Mouse (Mus musculus) midbrain, embryonic 13.5 days (tissue): ENCODE measurements at regions not wholly inside any gene's neighbourhood (a gene's known extent, or its start where the extent isn't known, plus 50 kb on each side); places are given as distances from the start of the nearest gene placed in this dataset.

Source experiments
- ATAC-seq: fragments of 200-750 bp; cut with Nextera tagmentation; 2 replicates; pipeline ENCODE4 v1.8.0; 2017; ENCODE audit warnings: mild to moderate bottlenecking, moderate TSS enrichment, moderate library complexity
- H3K27ac ChIP-seq: fragments of 300-500 bp; sonication (generic); 2 replicates; pipeline ENCODE4 v1.5.1; 2015; ENCODE audit warnings: inconsistent platforms, mild to moderate bottlenecking, moderate library complexity
- H3K27me3 ChIP-seq: fragments of 300-500 bp; sonication (generic); 2 replicates; pipeline ENCODE4 v1.6.1; 2015; ENCODE audit warnings: mild to moderate bottlenecking, inconsistent platforms
- H3K36me3 ChIP-seq: fragments of 300-500 bp; sonication (generic); 2 replicates; pipeline ENCODE4 v1.6.1; 2015; ENCODE audit warnings: mild to moderate bottlenecking, inconsistent platforms
- H3K4me1 ChIP-seq: fragments of 300-500 bp; sonication (generic); replicated peaks from 2 replicates; pipeline ENCODE4 v1.6.1; 2015; ENCODE audit warnings: inconsistent platforms
- H3K4me2 ChIP-seq: fragments of 300-500 bp; sonication (generic); replicated peaks from 2 replicates; pipeline ENCODE4 v1.6.1; 2015; ENCODE audit warnings: moderate library complexity, mild to moderate bottlenecking, inconsistent platforms
- H3K4me3 ChIP-seq: fragments of 300-500 bp; sonication (generic); replicated peaks from 2 replicates; pipeline ENCODE4 v1.5.1; 2015; ENCODE audit warnings: mild to moderate bottlenecking, inconsistent platforms
- H3K9ac ChIP-seq: fragments of 300-500 bp; sonication (generic); replicated peaks from 2 replicates; pipeline ENCODE4 v1.6.1; 2015; ENCODE audit warnings: mild to moderate bottlenecking, inconsistent platforms
- H3K9me3 ChIP-seq: fragments of 300-500 bp; sonication (generic); 2 replicates; pipeline ENCODE4 v1.6.1; 2016; ENCODE audit warnings: mild to moderate bottlenecking, inconsistent platforms
- WGBS: fragments of 180-500 bp; shearing (Covaris S2); methylation state at CpG from one replicate; pipeline ENCODE4 v1.1.7; 2015; 5-methylcytosine and 5-hydroxymethylcytosine counted together

GRCm38 (mm10) chr17:49262394-49262793 is 165.8 kb upstream of the Mocs1 start:
- WGBS: 74% methylated on average over 4 of the region's 4 CpGs
- Histone ChIP-seq H3K4me2 (no peak overlapping the region), H3K9ac (no peak overlapping the region), H3K4me1 (no peaks in the 10 kb centered on the region), H3K27ac (no peak overlapping the region), H3K36me3 (no peaks in the 10 kb centered on the region), H3K27me3 (no peaks in the 10 kb centered on the region), H3K4me3 (no peak overlapping the region), H3K9me3 (no peaks in the 10 kb centered on the region)
- no peak for ATAC-seq

- no peaks in the 10 kb centered on the region for H3K36me3 ChIP-seq
- H3K4me2 ChIP-seq: no peak overlapping the region
- 89% methylated on average over 4 of the region's 4 CpGs for WGBS
- no peak overlapping the region for H3K9ac ChIP-seq
- no peak overlapping the region for H3K27ac ChIP-seq
- no peaks in the 10 kb centered on the region for H3K27me3 ChIP-seq
- no peak for ATAC-seq
- H3K4me3 ChIP-seq: no peak overlapping the region
- no peaks in the 10 kb centered on the region for H3K9me3 ChIP-seq
- H3K4me1 ChIP-seq: no peaks in the 10 kb centered on the region
Observed at GRCm38 (mm10) chr17:49266343-49266742, 161.8 kb upstream of the Mocs1 start.

- H3K27me3 ChIP-seq: no peaks in the 10 kb centered on the region
- no peaks in the 10 kb centered on the region for H3K36me3 ChIP-seq
- no peak overlapping the region for H3K4me2 ChIP-seq
- H3K4me3 ChIP-seq: no peak overlapping the region
- H3K9me3 ChIP-seq: no peaks in the 10 kb centered on the region
- no peak overlapping the region for H3K9ac ChIP-seq
- no peak overlapping the region for H3K27ac ChIP-seq
- no peak for ATAC-seq
- 86% methylated on average over 7 of the region's 7 CpGs for WGBS
- H3K4me1 ChIP-seq: peaks cover 17% of the 10 kb centered on the region
Observed at GRCm38 (mm10) chr17:49269943-49270342, 158.2 kb upstream of the Mocs1 start.

- Histone ChIP-seq H3K4me2 (no peak overlapping the region), H3K27me3 (no peaks in the 10 kb centered on the region), H3K4me3 (no peak overlapping the region), H3K36me3 (no peaks in the 10 kb centered on the region), H3K9ac (no peak overlapping the region), H3K4me1 (peaks cover 17% of the 10 kb centered on the region), H3K9me3 (no peaks in the 10 kb centered on the region), H3K27ac (no peak overlapping the region)
- ATAC-seq: peak; percentile 85
- WGBS: 69% methylated on average over 11 of the region's 11 CpGs
Observed at GRCm38 (mm10) chr17:49272661-49273448, 155.3 kb upstream of the Mocs1 start.

- no peak overlapping the region for H3K9ac ChIP-seq
- no peaks in the 10 kb centered on the region for H3K36me3 ChIP-seq
- H3K9me3 ChIP-seq: no peaks in the 10 kb centered on the region
- no peak overlapping the region for H3K4me3 ChIP-seq
- ATAC-seq: no peak
- H3K4me1 ChIP-seq: peaks cover 17% of the 10 kb centered on the region
- no peak overlapping the region for H3K27ac ChIP-seq
- no peaks in the 10 kb centered on the region for H3K27me3 ChIP-seq
- no peak overlapping the region for H3K4me2 ChIP-seq
- 98% methylated on average over 3 of the region's 3 CpGs for WGBS
Observed at GRCm38 (mm10) chr17:49274936-49275335, 153.2 kb upstream of the Mocs1 start.

GRCm38 (mm10) chr17:49275421-49275820 is 152.7 kb upstream of the Mocs1 start:
- WGBS: 59% methylated on average over 2 of the region's 2 CpGs
- no peaks in the 10 kb centered on the region for H3K36me3 ChIP-seq
- H3K4me1 ChIP-seq: peaks cover 17% of the 10 kb centered on the region
- 0 out of 2 replicates have a peak, but pooled peaks have one; percentile 24 for ATAC-seq
- H3K9me3 ChIP-seq: no peaks in the 10 kb centered on the region
- H3K27ac ChIP-seq: no peak overlapping the region
- no peaks in the 10 kb centered on the region for H3K27me3 ChIP-seq
- H3K4me3 ChIP-seq: no peak overlapping the region
- no peak overlapping the region for H3K9ac ChIP-seq
- H3K4me2 ChIP-seq: no peak overlapping the region

- Histone ChIP-seq H3K36me3 (no peaks in the 10 kb centered on the region), H3K9ac (no peak overlapping the region), H3K9me3 (no peaks in the 10 kb centered on the region), H3K27me3 (no peaks in the 10 kb centered on the region), H3K27ac (no peak overlapping the region), H3K4me3 (no peak overlapping the region), H3K4me1 (peaks cover 17% of the 10 kb centered on the region), H3K4me2 (no peak overlapping the region)
- ATAC-seq: 0 out of 2 replicates have a peak, but pooled peaks have one; percentile 17
- WGBS: 88% methylated on average over 2 of the region's 2 CpGs
Observed at GRCm38 (mm10) chr17:49275916-49276315, 152.2 kb upstream of the Mocs1 start.

- Histone ChIP-seq H3K9me3 (no peaks in the 10 kb centered on the region), H3K4me2 (no peak overlapping the region), H3K27ac (no peak overlapping the region), H3K27me3 (no peaks in the 10 kb centered on the region), H3K36me3 (no peaks in the 10 kb centered on the region), H3K4me3 (no peak overlapping the region), H3K4me1 (peaks cover 6% of the 10 kb centered on the region; the same call in 1 of the 2 replicates), H3K9ac (no peak overlapping the region)
- 90% methylated on average over 8 of the region's 8 CpGs for WGBS
- ATAC-seq: no peak
Observed at GRCm38 (mm10) chr17:49278541-49278940, 149.6 kb upstream of the Mocs1 start.

- Histone ChIP-seq H3K36me3 (no peaks in the 10 kb centered on the region), H3K4me2 (no peak overlapping the region), H3K4me1 (0 out of 2 replicates have a peak, but pooled peaks cover under 1% of the 10 kb centered on the region), H3K4me3 (no peak overlapping the region), H3K9ac (no peak overlapping the region), H3K9me3 (no peaks in the 10 kb centered on the region), H3K27ac (no peak overlapping the region), H3K27me3 (no peaks in the 10 kb centered on the region)
- 83% methylated on average over 10 of the region's 10 CpGs for WGBS
- ATAC-seq: no peak
Observed at GRCm38 (mm10) chr17:49278973-49279727, 149.0 kb upstream of the Mocs1 start.

- no peak for ATAC-seq
- Histone ChIP-seq H3K4me3 (no peak overlapping the region), H3K4me2 (no peak overlapping the region), H3K9ac (no peak overlapping the region), H3K4me1 (no peaks in the 10 kb centered on the region), H3K27ac (no peak overlapping the region), H3K36me3 (no peaks in the 10 kb centered on the region), H3K27me3 (no peaks in the 10 kb centered on the region), H3K9me3 (no peaks in the 10 kb centered on the region)
- 91% methylated on average over 13 of the region's 13 CpGs for WGBS
Observed at GRCm38 (mm10) chr17:49281344-49281743, 146.8 kb upstream of the Mocs1 start.

GRCm38 (mm10) chr17:49282498-49282897 is 145.7 kb upstream of the Mocs1 start:
- H3K27ac ChIP-seq: no peak overlapping the region
- H3K4me2 ChIP-seq: no peak overlapping the region
- no peak overlapping the region for H3K9ac ChIP-seq
- no peaks in the 10 kb centered on the region for H3K4me1 ChIP-seq
- no peaks in the 10 kb centered on the region for H3K27me3 ChIP-seq
- no peaks in the 10 kb centered on the region for H3K9me3 ChIP-seq
- no peak for ATAC-seq
- no peak overlapping the region for H3K4me3 ChIP-seq
- 81% methylated on average over 10 of the region's 10 CpGs for WGBS
- H3K36me3 ChIP-seq: no peaks in the 10 kb centered on the region

- no peak for ATAC-seq
- H3K9ac ChIP-seq: no peak overlapping the region
- H3K4me3 ChIP-seq: no peak overlapping the region
- H3K4me2 ChIP-seq: no peak overlapping the region
- H3K27me3 ChIP-seq: no peaks in the 10 kb centered on the region
- no peaks in the 10 kb centered on the region for H3K36me3 ChIP-seq
- no peaks in the 10 kb centered on the region for H3K4me1 ChIP-seq
- H3K9me3 ChIP-seq: no peaks in the 10 kb centered on the region
- no peak overlapping the region for H3K27ac ChIP-seq
- WGBS: 87% methylated on average over 5 of the region's 5 CpGs
Observed at GRCm38 (mm10) chr17:49283491-49283890, 144.7 kb upstream of the Mocs1 start.
